Mouse (Mus musculus): ENCODE measurements at regions not wholly inside any gene's neighbourhood (a gene's known extent, or its start where the extent isn't known, plus 50 kb on each side); places are given as distances from the start of the nearest gene placed in this dataset.

DNA sequence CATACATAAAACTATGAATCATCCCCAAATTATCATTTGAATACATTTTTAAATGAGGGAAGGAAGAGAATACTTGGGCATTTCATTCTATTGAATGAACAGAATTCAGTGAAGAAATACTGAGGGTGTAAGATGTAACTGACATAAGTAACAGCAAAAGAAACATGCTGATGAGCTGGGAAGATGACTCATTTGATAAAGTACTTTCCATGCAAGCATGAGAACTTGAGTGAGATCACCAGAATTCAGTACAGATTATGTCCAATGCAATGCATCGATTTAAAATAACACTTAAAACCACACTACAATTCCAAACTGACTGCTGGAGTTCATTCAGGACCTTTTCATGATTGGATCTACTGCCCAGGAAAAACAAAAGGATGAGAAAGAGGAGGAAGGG is 3467.1 kb upstream of the Gm7489 start:
- TF ChIP-seq POLR2A (IDR thresholded peaks at IDR 0.05; ENCODE audit: insufficient read depth, low read length) (no peak), CTCF (IDR thresholded peaks at IDR 0.05; ENCODE audit: low read depth, low read length) (no peak), EP300 (IDR thresholded peaks at IDR 0.05; ENCODE audit: insufficient read depth, low read depth, low read length) (no peak)

Data from ES-Bruce4 (cell line).